Mouse (Mus musculus) MEL (cell line): ENCODE results near the gene Il25. TPM values are rescaled to one million over a fixed set of nuclear protein-coding genes. Genes with fewer than 3 reads are reported as not detected.

Experiments used
- DNase-seq: peaks from one replicate; pipeline ENCODE4 v3.0.0; 2011; ENCODE audit warnings: low read depth, low spot score
- H3K27ac ChIP-seq: 2 replicates; pipeline ENCODE4 v1.5.1; 2012; ENCODE audit warnings: low read depth, mild to moderate bottlenecking, control low read depth, low read length, moderate library complexity; ENCODE audit not compliant: control insufficient read depth
- H3K27me3 ChIP-seq, 2 experiments: fragments of 150-350 bp in 1 of 2; sonication (generic) in 1 of 2; 2 replicates each; pipeline ENCODE4 v1.6.1; 2012; ENCODE audit warnings: low read length in 2 of 2, mild to moderate bottlenecking in 2 of 2, improper control_type of control experiment in 1 of 2, moderate library complexity in 1 of 2; ENCODE audit not compliant: insufficient read depth in 2 of 2, control insufficient read depth in 1 of 2
- H3K36me3 ChIP-seq, 2 experiments: 2 replicates each; pipeline ENCODE4 v1.6.1; 2012 to 2014; ENCODE audit warnings: low read length in 2 of 2, improper control_type of control experiment in 1 of 2, inconsistent platforms in 1 of 2, mild to moderate bottlenecking in 1 of 2; ENCODE audit not compliant: insufficient read depth in 2 of 2, control insufficient read depth in 1 of 2
- H3K4me1 ChIP-seq, 2 experiments: fragments of 150-350 bp in 1 of 2; sonication (generic) in 1 of 2; 2 replicates each; pipeline ENCODE4 v1.6.1; 2012; ENCODE audit warnings: low read length in 2 of 2, improper control_type of control experiment in 1 of 2, mild to moderate bottlenecking in 1 of 2; ENCODE audit not compliant: insufficient read depth in 2 of 2, control insufficient read depth in 1 of 2
- H3K4me3 ChIP-seq, 2 experiments: fragments of 150-350 bp in 1 of 2; sonication (generic) in 1 of 2; 2 replicates each; pipeline ENCODE4 v1.5.1; 2012; ENCODE audit warnings: low read depth in 2 of 2, low read length in 2 of 2, mild to moderate bottlenecking in 2 of 2, moderate library complexity in 2 of 2, control low read depth in 1 of 2, improper control_type of control experiment in 1 of 2; ENCODE audit not compliant: control insufficient read depth in 1 of 2, insufficient read depth in 1 of 2
- H3K79me2 ChIP-seq: 2 replicates; pipeline ENCODE4 v1.6.1; 2012; ENCODE audit warnings: mild to moderate bottlenecking, low read length, moderate library complexity; ENCODE audit not compliant: control insufficient read depth, poor library complexity, insufficient read depth
- H3K9ac ChIP-seq: 2 replicates; pipeline ENCODE4 v1.6.1; 2012; ENCODE audit warnings: low read depth, mild to moderate bottlenecking, control low read depth, low read length, moderate library complexity; ENCODE audit not compliant: control insufficient read depth, poor library complexity, severe bottlenecking
- H3K9me3 ChIP-seq: fragments of 150-350 bp; sonication (generic); replicated peaks from 2 replicates; pipeline ENCODE4 v1.6.1; 2012; ENCODE audit warnings: mild to moderate bottlenecking, low read length, improper control_type of control experiment, moderate library complexity; ENCODE audit not compliant: insufficient read depth
- CTCF ChIP-seq, 3 experiments: IDR thresholded peaks in 2 of 3; conservative IDR thresholded peaks in 1 of 3; 2 replicates each; pipeline ENCODE4 v1.5.1; 2011 to 2012; ENCODE audit warnings: low read length in 3 of 3, low read depth in 2 of 3, mild to moderate bottlenecking in 2 of 3, improper control_type of control experiment in 1 of 3, inconsistent platforms in 1 of 3, mixed read lengths in 1 of 3, moderate library complexity in 1 of 3; ENCODE audit not compliant: control insufficient read depth in 1 of 3, insufficient read depth in 1 of 3, poor library complexity in 1 of 3, severe bottlenecking in 1 of 3
- E2F4 ChIP-seq: IDR thresholded peaks from 2 replicates; pipeline ENCODE4 v1.6.1; 2011; ENCODE audit warnings: low read depth, low read length, improper control_type of control experiment, borderline replicate concordance
- ELF1 ChIP-seq: IDR thresholded peaks from 2 replicates; pipeline ENCODE4 v1.6.1; 2014; ENCODE audit warnings: low read depth, mild to moderate bottlenecking, inconsistent platforms, low read length, improper control_type of control experiment, moderate library complexity
- ETS1 ChIP-seq: IDR thresholded peaks from 2 replicates; pipeline ENCODE4 v1.6.1; 2012; ENCODE audit warnings: low read depth, mild to moderate bottlenecking, inconsistent platforms, low read length, improper control_type of control experiment, moderate library complexity
- GABPA ChIP-seq: IDR thresholded peaks from 2 replicates; pipeline ENCODE4 v1.6.1; 2012; ENCODE audit warnings: low read depth, mild to moderate bottlenecking, inconsistent platforms, low read length, improper control_type of control experiment, moderate library complexity
- HCFC1 ChIP-seq: IDR thresholded peaks from 2 replicates; pipeline ENCODE4 v1.6.1; 2012; ENCODE audit warnings: low read depth, mild to moderate bottlenecking, inconsistent platforms, low read length, improper control_type of control experiment, moderate library complexity
- KAT2A ChIP-seq: conservative IDR thresholded peaks from 2 replicates; pipeline ENCODE4 v1.6.1; 2012; ENCODE audit warnings: low read depth, low read length, improper control_type of control experiment, inconsistent platforms
- MAFK ChIP-seq: IDR thresholded peaks from 2 replicates; pipeline ENCODE4 v1.6.1; 2011; ENCODE audit warnings: low read depth, mild to moderate bottlenecking, low read length, improper control_type of control experiment, borderline replicate concordance
- MAZ ChIP-seq: IDR thresholded peaks from 2 replicates; pipeline ENCODE4 v1.6.1; 2012; ENCODE audit warnings: low read depth, mild to moderate bottlenecking, inconsistent platforms, low read length, improper control_type of control experiment
- MYC ChIP-seq: IDR thresholded peaks from 2 replicates; pipeline ENCODE4 v1.6.1; 2011; ENCODE audit warnings: low read depth, mild to moderate bottlenecking, low read length, improper control_type of control experiment, moderate library complexity
- RCOR1 ChIP-seq: IDR thresholded peaks from 2 replicates; pipeline ENCODE4 v1.6.1; 2012; ENCODE audit warnings: low read depth, mild to moderate bottlenecking, inconsistent platforms, low read length, improper control_type of control experiment
- SIN3A ChIP-seq: IDR thresholded peaks from 2 replicates; pipeline ENCODE4 v1.6.1; 2012; ENCODE audit warnings: low read length, improper control_type of control experiment, inconsistent platforms
- TAL1 ChIP-seq: IDR thresholded peaks from 2 replicates; pipeline ENCODE4 v1.6.1; 2012; ENCODE audit warnings: mild to moderate bottlenecking, inconsistent platforms, low read length, moderate library complexity, mixed read lengths
- TCF12 ChIP-seq: IDR thresholded peaks from 2 replicates; pipeline ENCODE4 v1.6.1; 2014; ENCODE audit warnings: low read depth, mild to moderate bottlenecking, inconsistent platforms, low read length, improper control_type of control experiment, moderate library complexity
- USF1 ChIP-seq: IDR thresholded peaks from 2 replicates; pipeline ENCODE4 v1.6.1; 2014; ENCODE audit warnings: low read depth, mild to moderate bottlenecking, inconsistent platforms, low read length, improper control_type of control experiment, moderate library complexity
- USF2 ChIP-seq, 2 experiments: IDR thresholded peaks; 2 replicates each; pipeline ENCODE4 v1.6.1; 2011 to 2012; ENCODE audit warnings: improper control_type of control experiment in 2 of 2, low read length in 2 of 2, borderline replicate concordance in 1 of 2, inconsistent platforms in 1 of 2, low read depth in 1 of 2, mild to moderate bottlenecking in 1 of 2; ENCODE audit not compliant: insufficient read depth in 1 of 2
- ZKSCAN1 ChIP-seq: IDR thresholded peaks from 2 replicates; pipeline ENCODE4 v1.6.1; 2012; ENCODE audit warnings: low read depth, mild to moderate bottlenecking, inconsistent platforms, low read length, improper control_type of control experiment, moderate library complexity
- ZMIZ1 ChIP-seq: IDR thresholded peaks from 2 replicates; pipeline ENCODE4 v1.6.1; 2012; ENCODE audit warnings: low read depth, mild to moderate bottlenecking, inconsistent platforms, low read length, improper control_type of control experiment, moderate library complexity
- polyA plus RNA-seq, 2 experiments: library from polyadenylated mRNA; stranded (reverse) in 1 of 2; unstranded in 1 of 2; fragments of >175 nt in 1 of 2; fragments of >200 nt in 1 of 2; gene quantifications; 2 replicates each; pipeline versions ENCODE4 v1.2.1 to v1.2.4; 2012; ENCODE audit warnings: low replicate concordance in 2 of 2, low read depth in 1 of 2; ENCODE audit not compliant: insufficient read length in 2 of 2, insufficient read depth in 1 of 2, missing spikeins in 1 of 2
- total RNA-seq: library from RNA; depleted of rRNA; stranded (reverse); fragments of 300-350 nt; gene quantifications from 2 replicates; pipeline ENCODE4 v1.2.3, GENCODE M21; 2012

Il25 gene
- total and polyA plus RNA-seq, 3 experiments, result not detected

DNA sequence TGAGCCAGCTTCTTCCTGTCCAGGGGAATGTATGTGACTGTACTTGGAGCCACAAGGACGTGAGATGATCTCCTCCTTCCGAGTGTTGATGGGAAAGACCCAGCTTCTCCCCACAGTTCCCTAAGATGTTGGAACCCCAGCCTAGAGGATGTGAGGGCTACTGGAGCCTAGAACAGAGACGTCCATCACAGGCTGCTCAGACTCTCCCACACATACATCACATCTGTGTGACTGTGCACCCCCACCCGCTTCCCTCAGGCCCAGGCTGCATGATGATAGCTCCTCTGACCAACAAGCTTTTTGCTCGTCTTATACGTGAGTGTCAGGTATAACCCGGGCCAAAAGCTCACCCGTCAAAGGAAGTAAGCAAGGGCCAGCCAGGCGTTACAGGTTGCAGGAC, 16.3 kb downstream of the Il25 start:
- no peak for DNase-seq
- no peaks in the 10 kb centered on the region for H3K4me1 ChIP-seq
- H3K27me3 ChIP-seq, result peaks cover 2% of the 10 kb centered on the region in 2 experiments; a peak in 3 of 4 replicates
- TF ChIP-seq ELF1 (no peak), ZKSCAN1 (no peak), SIN3A (no peak), TCF12 (no peak), MAZ (no peak), KAT2A (no peak), RCOR1 (no peak), MAFK (no peak), ETS1 (no peak), ZMIZ1 (no peak), TAL1 (no peak), HCFC1 (no peak), MYC (no peak)
- no peak overlapping the region for H3K4me3 ChIP-seq
- no peaks in the 10 kb centered on the region for H3K9me3 ChIP-seq
- no peak overlapping the region for H3K9ac ChIP-seq
- H3K79me2 ChIP-seq, result no peaks in the 10 kb centered on the region
- no peak overlapping the region for H3K27ac ChIP-seq
- H3K36me3 ChIP-seq, result no peaks in the 10 kb centered on the region

DNA sequence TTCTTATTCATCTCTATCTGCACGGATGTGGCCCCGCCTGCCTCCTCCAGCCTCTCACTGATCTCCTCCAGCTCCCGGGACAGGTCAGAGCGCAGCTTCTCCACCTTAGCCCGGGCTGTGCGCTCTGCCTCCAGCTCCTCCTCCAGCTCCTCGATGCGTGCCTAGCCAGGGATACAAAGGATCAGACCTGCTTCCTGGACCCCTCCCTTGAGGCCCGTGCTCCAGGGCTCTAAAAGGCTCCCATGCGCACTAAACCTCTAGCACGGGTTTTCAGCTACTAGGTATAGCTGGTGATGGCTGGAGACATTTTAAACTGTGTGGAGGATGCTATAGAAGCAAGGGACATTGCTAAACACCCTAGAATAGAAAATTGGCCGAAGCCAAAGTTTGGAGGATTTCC, 18.0 kb downstream of the Il25 start:
- Histone ChIP-seq H3K27me3 (peaks cover 2 to 6% of the 10 kb centered on the region in 2 experiments; a peak in 3 of 4 replicates), H3K27ac (no peak overlapping the region), H3K36me3 (no peaks in the 10 kb centered on the region), H3K79me2 (no peaks in the 10 kb centered on the region), H3K9me3 (no peaks in the 10 kb centered on the region), H3K9ac (no peak overlapping the region), H3K4me3 (no peak overlapping the region), H3K4me1 (no peaks in the 10 kb centered on the region)
- DNase-seq, result no peak
- TF ChIP-seq MAZ, result no peak
- TF ChIP-seq USF2 (IDR thresholded peaks at IDR 0.05; ENCODE audit: borderline replicate concordance in 1 of 2, insufficient read depth in 1 of 2, low read depth in 1 of 2, low read length in 2 of 2), result no peak
- no peak for TF ChIP-seq USF1
- no peak for TF ChIP-seq GABPA

DNA sequence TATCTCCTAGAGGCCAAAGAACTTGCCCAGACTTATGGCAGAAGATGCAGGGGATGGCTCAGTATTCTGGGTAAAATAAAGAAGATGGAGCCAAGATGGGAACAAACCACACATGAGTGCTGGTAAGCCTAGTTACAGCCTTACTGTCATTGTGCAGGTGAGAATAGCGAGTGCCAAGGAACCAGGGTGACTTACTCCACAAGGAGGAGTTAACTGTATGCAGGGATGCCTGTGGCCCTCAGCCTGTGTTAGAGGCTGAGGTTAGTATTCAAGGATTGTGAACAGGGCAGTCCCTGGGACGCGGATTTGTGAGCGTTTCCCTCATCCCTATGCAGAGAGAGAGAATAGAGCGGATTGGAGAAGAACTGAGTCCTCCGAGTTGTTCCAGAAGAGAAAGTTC, 19.1 kb downstream of the Il25 start:
- no peak overlapping the region for H3K4me3 ChIP-seq
- H3K36me3 ChIP-seq, result no peaks in the 10 kb centered on the region
- no peaks in the 10 kb centered on the region for H3K4me1 ChIP-seq
- TF ChIP-seq GABPA (no peak), CTCF (IDR thresholded peaks at IDR 0.05 in 2 of 3, conservative IDR thresholded peaks at IDR 0.05 in 1 of 3; ENCODE audit: control insufficient read depth in 1 of 3, insufficient read depth in 1 of 3, low read depth in 2 of 3, low read length in 3 of 3, poor library complexity in 1 of 3, severe bottlenecking in 1 of 3) (no peak), E2F4 (no peak), KAT2A (no peak), TAL1 (no peak)
- no peaks in the 10 kb centered on the region for H3K79me2 ChIP-seq
- H3K9ac ChIP-seq, result no peak overlapping the region
- H3K27me3 ChIP-seq, result peaks cover 2 to 6% of the 10 kb centered on the region in 2 experiments; a peak in 2 of 4 replicates
- H3K27ac ChIP-seq, result no peak overlapping the region
- no peak for DNase-seq
- no peaks in the 10 kb centered on the region for H3K9me3 ChIP-seq
